Mouse (Mus musculus) gastrocnemius, postnatal 14 days (tissue): ENCODE measurements around the gene Ly6g6c. TPM values are rescaled to one million over a fixed set of nuclear protein-coding genes. Genes with fewer than 3 reads are reported as not detected.

Source experiments
- DNase-seq: peaks from one replicate; pipeline ENCODE4 v3.0.0; 2021; ENCODE audit warnings: mixed read lengths
- intact Hi-C: fragments of 180-260 bp; cut with DNase I; formaldehyde crosslinking; loops from one replicate; pipeline ENCODE4 v1.15.1; 2025; ENCODE audit warnings: low total_unique reads
- total RNA-seq, 2 experiments: library from RNA; stranded (reverse); gene quantifications; 2 replicates each; pipeline ENCODE4 v1.2.3; 2021

Ly6g6c gene
- total RNA-seq, 2 experiments from 2014 or later: not detected

DNA sequence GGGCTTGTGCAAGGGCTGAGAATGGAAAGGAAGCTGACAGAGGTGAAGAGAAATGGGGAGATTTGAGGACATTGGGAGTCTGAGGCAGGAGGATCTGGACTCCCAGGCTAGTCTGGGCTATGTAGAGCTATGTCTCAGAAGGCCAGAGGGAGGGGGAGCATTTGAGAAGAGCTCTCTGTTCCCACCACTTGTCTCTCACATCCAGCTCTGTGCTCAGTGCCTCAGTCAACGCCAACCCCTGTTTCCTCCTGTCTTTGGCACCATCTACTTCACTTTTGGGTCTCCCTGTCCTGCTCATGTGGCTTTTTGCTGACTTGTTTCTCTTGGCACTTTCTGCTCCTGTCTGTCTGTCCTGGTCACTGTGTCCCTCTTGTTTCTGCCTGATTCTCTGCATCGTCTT is 12.1 kb downstream of the Ly6g6c start:
- intact Hi-C loops: no loop called here
- DNase-seq: no peak

DNA sequence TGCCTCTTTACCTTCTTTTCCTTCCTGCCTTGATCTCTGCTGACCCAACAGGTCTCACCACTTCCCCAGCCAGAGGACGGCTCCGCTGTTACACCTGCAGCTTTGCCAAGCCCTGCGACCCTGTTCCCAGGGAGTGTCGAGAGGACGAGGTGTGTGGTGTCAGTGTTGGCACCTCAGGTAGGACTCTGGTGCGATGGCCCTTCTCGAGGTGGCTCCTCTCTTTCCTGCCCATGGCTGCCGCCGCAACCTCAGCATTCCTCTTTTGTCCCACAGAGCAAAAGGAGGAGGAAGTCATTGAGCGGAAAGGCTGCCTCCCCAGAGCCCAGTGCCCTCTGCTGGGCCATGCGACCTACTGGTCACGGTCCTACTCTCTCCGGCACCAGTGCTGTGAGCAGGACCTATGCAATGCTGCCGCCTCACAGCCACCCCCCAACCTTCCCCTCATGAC is 12.6 kb downstream of the Ly6g6c start, which contains the start of gene Ly6g6d:
Gene Ly6g6d, minus strand, starts transcription at position 280 of the 448 bp plus-strand sequence.
- DNase-seq: peak; percentile 49
- intact Hi-C loops: no loop called here

DNA sequence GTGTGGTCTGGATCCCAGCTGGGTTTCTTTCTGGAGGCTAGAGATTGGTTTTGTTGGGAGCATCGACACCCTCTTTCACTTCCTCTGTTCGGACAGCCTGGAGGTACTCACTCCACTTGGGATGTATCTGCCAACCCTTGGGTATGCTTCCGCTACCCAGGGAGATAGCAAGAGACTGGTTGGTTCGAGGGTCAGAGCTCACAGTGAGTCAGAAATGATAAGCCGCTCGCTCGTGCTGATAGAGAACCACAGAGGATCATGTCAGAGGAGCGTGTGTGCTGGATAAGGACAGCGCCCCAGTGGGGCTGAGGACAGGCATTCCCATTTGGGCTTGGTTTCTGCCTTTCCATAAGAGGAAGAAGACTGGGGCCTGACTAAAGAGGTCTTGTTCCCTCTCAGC is 14.6 kb downstream of the Ly6g6c start:
- intact Hi-C loops: no loop called here
- DNase-seq: no peak

DNA sequence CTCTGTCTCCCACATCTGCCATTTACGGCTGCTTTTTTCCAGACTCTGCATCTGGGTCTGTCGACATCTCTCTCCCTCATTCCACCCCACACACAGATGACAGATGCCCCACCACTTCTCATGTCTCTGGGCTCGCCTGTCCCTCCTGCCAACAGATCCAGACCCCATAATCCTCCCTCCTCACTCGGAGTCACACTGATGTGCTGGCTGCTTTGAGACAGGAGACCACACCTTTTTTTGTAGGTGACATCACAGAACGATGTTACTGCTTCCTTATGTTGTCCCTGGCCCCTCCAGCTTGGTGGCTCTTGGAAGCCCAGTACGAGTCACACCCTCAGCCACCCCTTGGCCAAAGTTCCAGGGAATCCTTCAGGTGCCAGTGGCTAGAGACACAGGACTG is 15.1 kb downstream of the Ly6g6c start:
- no peak for DNase-seq
- intact Hi-C loops: no loop called here

DNA sequence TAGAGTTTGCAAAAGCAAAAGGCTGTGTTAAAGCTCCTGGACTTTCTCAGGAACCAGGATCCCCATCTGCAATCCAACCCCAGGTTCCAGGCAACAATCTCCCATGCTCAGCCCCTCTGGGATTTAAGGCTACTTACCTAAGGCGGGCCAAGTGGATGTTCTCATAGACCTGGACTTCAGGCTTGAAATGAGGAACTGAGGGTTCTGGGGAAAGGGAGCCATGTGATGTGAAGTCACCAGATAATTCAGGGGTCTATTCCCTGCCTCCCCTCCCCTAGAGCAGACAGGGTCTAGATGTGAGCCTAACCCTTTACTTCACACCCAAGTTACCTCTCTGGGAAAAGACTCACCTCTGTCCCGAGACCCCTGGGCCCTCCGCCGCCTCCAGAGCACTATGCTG is 15.5 kb downstream of the Ly6g6c start:
- DNase-seq: no peak
- intact Hi-C loops: no loop called here

DNA sequence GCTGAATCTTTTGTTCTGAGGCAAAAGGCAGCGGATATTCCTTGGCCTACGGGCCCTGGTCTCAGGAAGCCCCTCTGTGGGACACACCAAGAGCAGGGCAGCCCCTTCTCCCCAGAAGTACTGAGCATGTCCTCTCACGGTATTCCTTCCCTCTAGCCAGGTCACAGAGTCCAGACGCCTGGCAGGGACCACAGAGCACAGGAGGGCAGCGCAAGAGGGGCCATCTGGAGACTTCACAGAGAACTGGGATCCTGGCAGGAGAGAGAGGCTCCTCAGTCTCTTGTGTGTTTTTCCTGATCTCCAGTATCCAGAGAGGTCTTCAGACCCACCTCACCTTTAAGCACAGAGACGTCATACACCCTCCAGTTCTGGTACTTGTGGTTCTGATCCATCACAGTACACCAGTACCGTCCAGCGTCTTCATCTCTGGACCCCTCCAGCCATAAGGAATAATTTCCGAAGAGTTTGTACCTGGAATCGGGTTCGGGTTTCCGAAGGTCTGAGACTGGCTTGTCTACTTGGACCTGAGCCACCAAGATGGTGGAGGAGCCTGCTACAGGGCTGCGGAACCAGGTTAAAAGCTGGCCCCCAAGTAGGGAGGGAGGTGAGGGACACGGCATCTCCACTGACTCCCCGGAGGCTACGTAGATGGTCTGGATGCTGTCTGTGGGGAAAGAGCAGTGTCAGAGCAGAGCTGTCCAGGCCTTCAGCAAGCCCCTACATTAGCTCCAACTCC is 17.8 kb downstream of the Ly6g6c start:
- intact Hi-C loops: no loop called here
- no peak for DNase-seq

DNA sequence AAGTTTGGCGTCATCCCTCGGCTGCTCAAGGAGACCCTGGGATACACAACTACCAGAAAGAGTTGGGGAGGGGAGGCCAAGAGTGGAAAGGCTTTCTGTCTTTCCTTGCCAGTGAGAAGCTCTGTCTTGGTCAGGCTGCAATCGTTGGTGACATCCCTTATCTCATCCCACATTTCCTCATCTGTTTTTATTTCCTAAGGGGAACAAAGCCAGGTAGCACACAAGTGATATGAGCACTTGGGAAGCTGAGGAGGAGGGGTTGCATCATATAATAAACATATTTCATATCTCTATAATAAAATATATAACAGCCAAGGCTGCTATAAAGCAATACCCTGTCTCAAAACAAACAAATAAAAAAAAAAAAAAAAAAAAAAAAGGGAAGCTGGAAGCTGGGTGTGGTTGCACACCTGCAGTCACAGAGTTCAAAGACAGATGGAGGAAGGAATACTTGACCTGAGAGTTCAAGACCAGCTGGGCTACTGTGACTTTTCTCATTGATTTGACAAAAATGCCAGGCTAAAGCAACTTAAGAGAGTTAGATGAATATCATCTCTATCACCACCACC is 18.8 kb downstream of the Ly6g6c start:
- intact Hi-C loops: no loop called here
- DNase-seq: no peak

DNA sequence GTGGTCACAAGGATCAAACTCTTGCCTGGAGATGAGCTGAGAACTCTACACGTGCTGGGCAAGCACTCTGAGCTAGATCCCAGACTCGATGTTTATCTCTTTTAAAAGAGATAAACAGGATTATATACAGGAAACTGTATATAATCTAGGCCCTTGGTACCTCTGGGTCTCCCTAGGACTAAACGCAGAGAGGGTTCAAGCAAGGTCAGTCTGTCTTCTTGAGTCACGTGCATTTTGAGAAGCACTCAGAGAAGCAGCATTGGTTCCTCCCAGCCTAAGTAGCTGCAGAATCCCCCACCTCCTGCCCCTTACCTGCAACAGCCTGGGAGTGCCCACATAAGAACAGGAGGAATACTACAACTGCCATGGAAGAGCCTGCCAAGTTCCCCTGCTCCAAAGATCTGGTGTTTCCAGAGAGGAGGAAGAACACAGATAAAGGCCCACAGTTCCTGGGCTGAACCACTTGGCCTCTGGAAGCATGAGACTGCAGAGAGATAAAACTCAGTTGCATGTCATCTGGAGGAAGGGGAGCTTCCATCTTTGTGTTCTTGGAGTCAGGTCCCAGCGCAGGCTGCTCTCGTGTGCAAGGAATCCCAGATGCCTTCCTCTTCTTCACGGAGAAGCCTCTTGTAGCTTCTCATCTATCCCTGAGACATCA is 20.1 kb downstream of the Ly6g6c start, which contains the start of gene Ly6g6f:
Gene Ly6g6f, minus strand, starts transcription at position 403 of the 658 bp plus-strand sequence.
- DNase-seq: no peak
- intact Hi-C loops: no loop called here

DNA sequence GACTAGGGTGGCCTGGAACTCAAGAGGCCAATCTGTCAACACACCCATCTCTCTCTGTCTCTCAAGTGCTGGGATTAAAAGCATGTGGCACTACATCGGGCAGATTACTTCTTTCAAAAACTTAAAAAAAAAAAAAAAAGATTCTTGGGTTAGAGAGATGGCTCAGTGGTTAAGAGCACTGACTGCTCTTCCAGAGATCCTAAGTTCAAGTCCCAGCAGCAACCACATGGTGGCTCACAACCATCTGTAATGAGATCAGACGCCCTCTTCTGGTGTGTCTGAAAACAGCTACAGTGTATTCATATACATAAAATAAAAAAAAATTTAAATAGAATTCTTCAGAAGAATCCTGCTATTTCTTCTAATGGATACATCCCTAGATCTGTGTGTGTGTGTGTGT is 23.0 kb downstream of the Ly6g6c start:
- no peak for DNase-seq
- intact Hi-C loops: no loop called here

DNA sequence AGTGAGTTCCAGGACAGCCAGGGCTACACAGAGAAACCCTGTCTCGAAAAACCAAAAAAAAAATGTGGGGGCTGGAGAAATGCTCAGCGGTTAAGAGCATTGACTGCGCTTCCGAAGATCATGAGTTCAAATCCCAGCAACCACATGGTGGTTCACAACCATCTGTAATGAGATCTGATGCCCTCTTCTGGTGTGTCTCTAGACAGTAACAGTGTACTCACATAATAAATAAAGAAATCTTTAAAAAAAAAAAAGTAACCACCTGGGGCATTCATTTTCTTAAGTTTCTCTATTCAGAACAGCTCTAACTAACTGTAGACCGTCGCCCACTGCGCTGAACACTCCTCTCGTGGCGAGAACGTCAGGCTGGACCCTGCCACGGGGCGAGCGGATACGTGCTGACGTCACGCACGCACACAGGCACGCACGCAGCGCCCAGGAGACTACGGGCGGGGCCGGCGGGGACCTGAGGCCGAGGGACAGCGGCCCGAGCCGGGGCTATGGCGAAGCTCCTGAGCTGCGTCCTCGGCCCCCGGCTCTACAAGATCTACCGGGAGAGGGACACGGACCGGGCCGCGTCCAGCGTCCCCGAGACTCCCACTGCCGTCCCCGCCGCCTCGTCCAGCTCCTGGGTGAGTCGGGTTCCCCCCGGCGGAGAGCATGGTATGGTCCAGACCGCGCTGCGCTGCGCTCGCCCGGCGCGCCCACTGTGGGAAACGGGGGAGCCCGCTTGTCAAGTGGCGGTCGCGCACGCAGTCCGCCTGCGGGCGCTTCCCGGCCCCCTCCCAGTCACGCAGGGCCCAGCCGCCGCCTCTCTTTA is 23.8 kb downstream of the Ly6g6c start, which contains the start of gene Abhd16a:
Gene Abhd16a, plus strand, starts transcription at position 439 of the 820 bp plus-strand sequence.
- intact Hi-C loops: no loop called here
- DNase-seq: peak; percentile 96

DNA sequence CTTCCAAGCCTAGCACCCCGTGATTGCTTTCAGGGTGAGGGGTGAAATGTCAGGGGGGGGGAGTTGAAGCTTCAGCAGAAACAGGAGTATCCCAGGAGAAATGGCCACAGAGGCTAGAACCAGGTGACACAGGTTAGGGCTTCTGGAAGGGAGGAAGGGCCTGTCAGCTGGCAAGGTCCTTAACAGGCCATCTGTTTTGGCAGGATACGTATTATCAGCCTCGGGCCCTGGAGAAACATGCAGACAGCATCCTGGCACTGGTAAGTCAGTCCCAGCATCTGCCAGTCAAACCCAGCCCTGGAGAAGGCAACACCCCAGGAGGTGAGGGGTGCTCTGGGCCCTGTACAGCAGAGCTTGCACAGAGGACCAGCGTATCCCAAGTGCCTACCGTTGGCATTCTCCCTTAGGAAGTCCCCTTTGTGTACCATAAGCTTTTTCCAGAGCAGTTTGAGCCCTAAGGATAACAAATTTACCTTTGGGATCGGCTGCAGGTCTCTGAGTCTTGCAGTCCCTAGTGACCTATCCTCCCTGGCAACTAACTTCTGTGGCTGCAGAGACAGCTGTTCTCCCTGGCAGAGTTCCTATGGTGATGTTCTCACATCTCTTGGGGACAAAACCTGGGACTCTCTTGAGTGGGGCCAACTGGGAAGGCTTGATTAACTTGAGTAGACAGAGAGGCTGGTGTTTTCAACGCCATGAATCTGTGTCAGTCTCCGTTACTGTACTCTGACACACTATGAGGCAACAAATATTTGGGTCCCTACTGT is 25.2 kb downstream of the Ly6g6c start:
- intact Hi-C loops: no loop called here
- peak; percentile 39 for DNase-seq

DNA sequence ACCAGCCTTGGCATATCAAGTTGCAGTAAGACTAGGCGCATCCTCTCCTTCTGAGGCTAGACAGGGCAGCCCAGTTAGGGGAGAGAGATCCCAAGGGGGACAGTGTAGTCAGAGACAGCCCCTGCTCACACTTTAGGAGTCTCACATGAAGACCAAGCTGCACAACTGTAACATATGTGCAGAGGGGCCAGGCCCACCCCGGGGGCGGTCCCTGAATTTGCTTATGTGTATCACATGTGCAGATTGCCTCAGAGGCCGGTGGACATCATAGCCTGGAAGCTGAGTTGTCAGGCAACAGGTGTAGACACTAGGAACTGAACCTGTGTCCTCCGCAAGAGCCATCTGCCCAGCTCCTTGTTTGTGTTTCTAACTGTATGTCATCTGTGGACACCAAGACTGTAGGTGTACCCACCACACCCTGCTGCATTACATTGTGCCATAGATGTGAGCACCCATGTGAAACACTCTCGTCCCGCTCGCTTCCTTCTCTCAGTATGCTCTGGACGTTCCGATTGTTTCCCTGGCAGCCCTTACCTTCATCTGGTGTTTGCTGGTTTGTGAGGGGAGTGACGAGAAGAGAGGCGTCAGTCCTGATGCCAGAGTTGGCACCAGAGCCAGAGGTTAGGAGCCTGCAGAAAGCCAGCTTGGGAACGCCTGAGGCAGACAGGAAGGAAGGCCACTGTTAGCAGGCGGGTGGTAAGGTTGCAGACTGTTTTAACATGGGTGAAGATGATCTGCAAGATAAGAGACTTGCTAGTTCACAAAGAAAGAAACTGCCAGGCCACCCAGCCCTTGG is 27.4 kb downstream of the Ly6g6c start:
- intact Hi-C loops: no loop called here
- DNase-seq: no peak

DNA sequence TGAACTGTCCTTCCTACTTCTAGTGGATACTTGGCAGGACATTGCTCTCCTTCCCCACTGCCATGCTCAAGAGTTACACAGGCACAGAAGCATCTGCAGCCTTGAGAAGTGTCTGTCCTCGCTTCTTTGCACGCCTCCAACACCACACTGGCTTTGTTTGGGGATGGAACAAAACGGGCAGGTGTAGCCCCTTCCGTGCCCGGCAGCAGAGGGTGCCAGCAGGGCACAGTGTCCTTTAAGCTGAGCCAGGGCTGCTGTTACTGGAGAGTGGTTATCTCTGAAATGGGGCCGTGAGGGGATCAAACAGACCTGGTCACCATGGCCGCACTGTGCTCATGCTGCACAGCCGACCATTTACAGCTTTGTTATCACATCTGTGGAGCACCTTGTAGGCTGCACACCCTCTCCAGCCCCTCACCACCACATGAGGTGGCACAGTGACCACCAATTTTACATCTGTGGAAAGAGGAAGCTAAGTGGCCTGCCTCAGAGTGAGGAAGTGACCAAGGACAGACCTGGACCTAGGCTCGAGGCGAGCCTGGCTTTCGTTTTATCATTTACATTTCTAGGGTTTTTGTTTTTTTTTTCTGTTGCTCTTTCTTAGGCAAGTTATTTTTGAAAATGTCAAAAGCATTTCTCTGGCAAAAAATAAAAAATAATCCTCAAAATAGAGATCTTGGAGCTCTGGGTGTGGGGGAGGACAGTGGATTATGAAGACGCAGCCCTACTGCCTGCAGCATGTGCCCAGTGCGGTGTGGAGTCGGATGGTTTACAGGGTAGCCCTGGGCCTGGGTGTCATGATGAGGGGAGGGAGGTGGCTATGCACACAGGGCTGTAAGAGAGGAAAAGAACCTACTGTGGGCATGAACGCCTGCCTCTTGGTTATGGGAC is 29.5 kb downstream of the Ly6g6c start:
- DNase-seq: no peak
- intact Hi-C loops: no loop called here

DNA sequence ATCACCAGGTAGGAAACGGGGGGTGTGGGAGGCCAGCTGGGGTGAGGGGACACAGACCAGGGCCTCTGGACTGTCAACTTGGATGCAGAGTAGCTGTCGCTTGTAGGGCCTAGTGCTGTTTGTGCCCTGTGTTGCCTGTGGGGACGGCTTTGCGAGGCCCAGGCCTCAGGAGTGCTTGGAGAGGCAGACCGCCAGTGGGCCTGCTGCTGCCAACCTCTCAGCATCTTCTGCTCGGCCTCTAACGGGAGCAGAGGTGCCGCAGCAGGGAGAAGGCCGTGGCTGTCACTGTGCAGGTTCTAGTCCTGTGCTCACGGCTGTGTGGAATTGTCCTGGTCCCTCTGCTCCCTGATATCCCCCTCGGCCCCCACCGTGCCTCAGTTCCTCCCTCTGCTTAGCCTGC is 31.4 kb downstream of the Ly6g6c start:
- no peak for DNase-seq
- intact Hi-C loops: no loop called here

DNA sequence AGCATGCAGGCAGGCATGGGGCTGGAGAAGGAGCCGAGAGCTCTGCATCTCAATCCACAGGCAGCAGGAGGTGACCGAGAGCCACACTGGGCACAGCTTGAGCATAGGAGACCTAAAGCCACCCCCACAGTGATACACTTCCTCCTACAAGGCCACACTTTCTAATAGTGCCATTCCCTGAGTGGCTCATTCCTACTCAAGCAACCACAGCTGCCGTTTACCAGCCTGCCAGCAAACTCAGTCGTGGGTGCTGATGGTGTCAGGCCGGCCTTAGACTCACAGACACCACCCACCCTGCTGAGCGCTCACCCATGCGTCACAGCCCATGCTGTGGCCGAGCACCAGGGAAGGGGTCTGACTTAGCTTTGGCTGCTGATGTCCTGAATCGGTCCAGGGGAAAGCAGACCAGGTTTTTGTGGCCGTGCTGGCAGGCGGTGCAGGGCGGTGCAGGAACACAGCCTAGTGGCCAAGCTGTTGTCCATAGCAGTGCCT is 32.0 kb downstream of the Ly6g6c start:
- intact Hi-C loops: no loop called here
- DNase-seq: no peak

DNA sequence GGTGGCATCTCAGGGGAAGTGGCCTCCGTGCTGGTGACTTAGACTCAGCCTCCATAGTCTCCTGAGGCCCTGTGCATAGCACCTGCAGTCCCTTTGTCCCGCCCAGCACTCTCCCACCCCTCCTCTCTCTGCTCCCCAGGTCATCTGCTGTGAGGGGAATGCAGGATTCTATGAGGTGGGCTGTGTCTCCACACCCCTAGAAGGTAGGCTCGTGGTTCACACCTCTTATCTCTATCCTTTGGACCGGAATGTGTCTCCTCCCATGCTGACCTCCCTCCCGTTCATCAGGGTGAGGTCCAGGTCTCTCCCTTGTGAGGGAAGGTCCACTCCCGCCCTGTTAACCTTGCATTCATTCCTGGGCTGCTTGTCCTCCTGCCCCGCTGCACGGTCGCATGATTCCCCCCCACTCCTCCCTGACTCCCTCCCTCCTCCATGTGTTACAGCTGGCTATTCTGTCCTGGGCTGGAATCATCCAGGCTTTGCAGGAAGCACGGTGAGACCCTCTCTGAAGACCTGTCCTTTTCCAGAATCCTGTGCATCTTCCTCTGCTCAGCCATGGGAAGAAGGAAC is 35.1 kb downstream of the Ly6g6c start:
- intact Hi-C loops: loop anchor here (5.0 kb wide), 1 partner anchor 83 kb away; the partner anchor contains the start of gene Vwa7
- no peak for DNase-seq

DNA sequence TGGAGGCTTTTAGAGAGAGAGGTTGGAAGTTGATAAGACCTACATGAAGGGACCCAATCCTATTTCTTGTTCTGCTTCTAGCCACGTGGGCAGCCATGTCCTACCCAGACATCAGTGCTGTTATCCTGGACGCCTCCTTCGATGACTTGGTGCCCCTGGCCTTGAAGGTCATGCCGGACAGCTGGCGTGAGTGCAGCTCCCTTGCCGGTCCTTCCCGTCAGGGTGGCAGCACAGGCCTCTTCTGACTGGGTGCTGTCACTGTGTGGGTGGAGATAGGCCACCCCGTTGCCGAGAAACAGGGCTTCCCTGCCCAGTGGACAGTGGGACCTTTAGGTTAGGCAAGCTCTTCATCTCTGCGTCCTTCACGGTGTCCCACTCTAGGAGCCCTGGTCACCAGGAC is 36.0 kb downstream of the Ly6g6c start:
- DNase-seq: no peak
- intact Hi-C loops: loop anchor here (5.0 kb wide), 1 partner anchor 84 kb away; the partner anchor contains the start of gene Vwa7
